Mouse (Mus musculus): ENCODE data around the gene Gm17349.

Gene Gm17349

DNA sequence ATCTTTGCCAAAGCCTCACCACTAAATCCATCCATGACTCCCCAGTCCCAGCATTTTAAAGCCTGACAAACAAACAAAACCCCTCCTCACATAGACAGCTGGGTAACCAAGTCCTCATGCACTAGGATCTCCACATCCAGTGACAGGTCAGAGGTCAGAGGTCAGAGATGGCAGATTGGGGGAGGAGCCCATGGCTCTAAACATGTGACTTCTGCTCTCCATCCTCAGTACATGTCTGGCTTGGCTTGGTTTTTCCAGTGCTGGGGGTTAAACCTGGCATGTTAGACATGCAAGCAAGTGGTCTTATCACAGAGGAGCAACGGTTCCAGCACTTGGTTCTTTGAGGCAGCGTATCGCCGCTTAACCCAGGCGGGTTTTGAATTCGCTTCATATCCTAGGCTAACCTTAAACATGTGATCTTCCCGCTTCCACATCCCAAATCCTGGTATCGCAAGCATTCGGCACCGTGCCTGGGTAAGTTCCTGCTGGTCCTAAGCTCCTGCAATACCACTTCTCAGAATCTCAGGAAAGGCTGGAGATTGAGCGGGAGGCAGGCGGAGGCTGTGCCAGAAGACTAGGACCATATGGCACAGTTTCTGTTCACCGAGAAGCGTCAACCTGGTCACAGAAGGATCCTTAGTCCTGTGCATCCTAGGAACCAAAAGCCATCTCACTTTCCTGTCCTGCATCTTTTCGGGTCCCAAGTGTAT is 44.0 kb downstream of the Gm17349 start:
- no peak for DNase-seq (ENCODE audit: low spot score in 2 of 2)

DNA sequence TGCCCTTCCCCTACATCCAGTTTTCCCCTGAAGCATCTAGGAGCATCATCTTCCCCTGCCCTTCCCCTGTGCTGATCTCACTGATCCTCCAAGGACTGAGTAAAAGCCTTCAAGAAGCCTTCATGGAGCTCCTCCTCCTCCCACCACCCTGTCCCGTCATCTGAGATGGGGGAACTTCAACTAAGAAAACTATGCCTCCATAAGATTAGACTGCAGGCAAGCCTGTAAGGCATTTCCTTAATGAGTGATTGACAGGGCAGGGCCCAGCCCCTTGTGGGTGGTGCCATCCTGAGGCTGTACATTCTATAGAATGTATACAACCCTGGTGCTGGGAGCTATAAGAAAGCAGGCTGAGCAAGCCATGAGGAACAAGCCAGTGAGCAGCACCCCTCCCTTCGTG is 46.9 kb downstream of the Gm17349 start:
- DNase-seq (ENCODE audit: low spot score in 2 of 2), result no peak

DNA sequence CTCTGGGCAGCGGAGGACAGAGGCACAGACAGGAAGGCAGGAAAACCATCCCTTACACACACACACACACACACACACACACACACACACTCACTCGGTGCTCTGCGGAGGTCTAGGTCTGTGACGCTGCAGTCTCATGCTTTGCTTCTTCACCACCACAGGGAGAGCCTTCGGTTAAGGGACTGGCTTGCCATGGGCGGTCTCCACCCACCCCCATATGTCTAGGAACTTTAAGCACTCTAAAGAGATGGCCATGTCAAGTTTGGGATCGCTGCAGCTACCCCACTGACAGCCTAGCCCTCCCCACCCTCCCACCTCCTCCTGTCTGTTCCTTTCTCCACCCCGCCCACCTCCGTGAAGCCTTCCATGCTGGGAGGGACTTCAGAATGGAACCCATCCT is 49.3 kb downstream of the Gm17349 start:
- DNase-seq (ENCODE audit: low spot score in 2 of 2), result no peak

DNA sequence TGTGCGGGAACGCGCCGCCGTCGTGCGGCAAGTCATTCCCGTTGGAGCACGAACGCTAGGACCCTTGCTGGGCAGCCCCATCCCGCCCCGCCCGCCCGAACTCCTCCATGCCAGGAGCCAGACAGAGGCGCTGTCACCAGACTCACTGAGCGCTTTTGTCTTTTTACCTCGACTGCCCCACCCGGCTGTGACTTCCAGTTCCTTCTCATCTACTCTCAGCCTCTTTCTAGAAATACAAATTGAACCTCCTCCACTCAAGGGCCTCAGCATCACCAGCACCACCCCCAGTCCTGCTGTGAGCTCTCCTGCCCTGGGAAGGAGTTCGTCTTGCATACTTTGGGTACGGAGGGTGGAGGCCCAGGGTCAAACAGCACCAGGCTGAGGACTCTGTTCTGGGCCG is 51.4 kb downstream of the Gm17349 start:
- no peak for DNase-seq (ENCODE audit: low spot score in 2 of 2)

DNA sequence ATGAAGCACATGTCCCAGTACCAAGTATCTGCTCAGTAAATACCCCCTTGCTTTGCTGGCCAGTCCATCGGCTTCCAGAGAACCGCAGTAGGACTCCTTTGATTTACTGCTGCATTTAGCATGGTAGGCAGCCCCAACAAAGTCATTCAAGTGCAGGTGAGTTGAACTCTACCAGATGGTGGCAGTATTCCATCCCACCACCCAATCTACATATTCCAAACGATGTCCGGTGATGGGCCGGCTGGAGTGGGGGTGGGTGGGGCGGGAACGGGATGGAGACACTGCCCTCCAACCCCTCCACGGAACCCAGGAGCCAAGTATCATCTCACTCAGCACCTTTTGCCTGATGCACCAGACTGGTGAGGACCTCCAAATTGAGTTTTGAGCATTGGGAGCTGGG is 52.0 kb downstream of the Gm17349 start:
- no peak for DNase-seq (ENCODE audit: low spot score in 2 of 2)

All from heart, adult 9 months (tissue).